Mouse (Mus musculus) MEL (cell line): Measurements from ENCODE around the gene Palld. TPM values are rescaled to one million over a fixed set of nuclear protein-coding genes. Genes with fewer than 3 reads are reported as not detected.

ENCODE experiments used
- DNase-seq: peaks from one replicate; pipeline ENCODE4 v3.0.0; 2011; ENCODE audit warnings: low read depth, low spot score
- H3K27ac ChIP-seq: 2 replicates; pipeline ENCODE4 v1.5.1; 2012; ENCODE audit warnings: low read depth, mild to moderate bottlenecking, control low read depth, low read length, moderate library complexity; ENCODE audit not compliant: control insufficient read depth
- H3K27me3 ChIP-seq, 2 experiments: fragments of 150-350 bp in 1 of 2; sonication (generic) in 1 of 2; 2 replicates each; pipeline ENCODE4 v1.6.1; 2012; ENCODE audit warnings: low read length in 2 of 2, mild to moderate bottlenecking in 2 of 2, improper control_type of control experiment in 1 of 2, moderate library complexity in 1 of 2; ENCODE audit not compliant: insufficient read depth in 2 of 2, control insufficient read depth in 1 of 2
- H3K36me3 ChIP-seq, 2 experiments: 2 replicates each; pipeline ENCODE4 v1.6.1; 2012 to 2014; ENCODE audit warnings: low read length in 2 of 2, improper control_type of control experiment in 1 of 2, inconsistent platforms in 1 of 2, mild to moderate bottlenecking in 1 of 2; ENCODE audit not compliant: insufficient read depth in 2 of 2, control insufficient read depth in 1 of 2
- H3K4me1 ChIP-seq, 2 experiments: fragments of 150-350 bp in 1 of 2; sonication (generic) in 1 of 2; 2 replicates each; pipeline ENCODE4 v1.6.1; 2012; ENCODE audit warnings: low read length in 2 of 2, improper control_type of control experiment in 1 of 2, mild to moderate bottlenecking in 1 of 2; ENCODE audit not compliant: insufficient read depth in 2 of 2, control insufficient read depth in 1 of 2
- H3K4me3 ChIP-seq, 2 experiments: fragments of 150-350 bp in 1 of 2; sonication (generic) in 1 of 2; 2 replicates each; pipeline ENCODE4 v1.5.1; 2012; ENCODE audit warnings: low read depth in 2 of 2, low read length in 2 of 2, mild to moderate bottlenecking in 2 of 2, moderate library complexity in 2 of 2, control low read depth in 1 of 2, improper control_type of control experiment in 1 of 2; ENCODE audit not compliant: control insufficient read depth in 1 of 2, insufficient read depth in 1 of 2
- H3K79me2 ChIP-seq: 2 replicates; pipeline ENCODE4 v1.6.1; 2012; ENCODE audit warnings: mild to moderate bottlenecking, low read length, moderate library complexity; ENCODE audit not compliant: control insufficient read depth, poor library complexity, insufficient read depth
- H3K9ac ChIP-seq: 2 replicates; pipeline ENCODE4 v1.6.1; 2012; ENCODE audit warnings: low read depth, mild to moderate bottlenecking, control low read depth, low read length, moderate library complexity; ENCODE audit not compliant: control insufficient read depth, poor library complexity, severe bottlenecking
- H3K9me3 ChIP-seq: fragments of 150-350 bp; sonication (generic); replicated peaks from 2 replicates; pipeline ENCODE4 v1.6.1; 2012; ENCODE audit warnings: mild to moderate bottlenecking, low read length, improper control_type of control experiment, moderate library complexity; ENCODE audit not compliant: insufficient read depth
- CHD1 ChIP-seq: IDR thresholded peaks from 2 replicates; pipeline ENCODE4 v1.6.1; 2012; ENCODE audit warnings: low read depth, mild to moderate bottlenecking, inconsistent platforms, low read length, improper control_type of control experiment
- CTCF ChIP-seq, 3 experiments: IDR thresholded peaks in 2 of 3; conservative IDR thresholded peaks in 1 of 3; 2 replicates each; pipeline ENCODE4 v1.5.1; 2011 to 2012; ENCODE audit warnings: low read length in 3 of 3, low read depth in 2 of 3, mild to moderate bottlenecking in 2 of 3, improper control_type of control experiment in 1 of 3, inconsistent platforms in 1 of 3, mixed read lengths in 1 of 3, moderate library complexity in 1 of 3; ENCODE audit not compliant: control insufficient read depth in 1 of 3, insufficient read depth in 1 of 3, poor library complexity in 1 of 3, severe bottlenecking in 1 of 3
- ELF1 ChIP-seq: IDR thresholded peaks from 2 replicates; pipeline ENCODE4 v1.6.1; 2014; ENCODE audit warnings: low read depth, mild to moderate bottlenecking, inconsistent platforms, low read length, improper control_type of control experiment, moderate library complexity
- EP300 ChIP-seq, 2 experiments: IDR thresholded peaks; 2 replicates each; pipeline ENCODE4 v1.6.1; 2011; ENCODE audit warnings: improper control_type of control experiment in 2 of 2, low read length in 2 of 2, low read depth in 1 of 2, mild to moderate bottlenecking in 1 of 2
- JUND ChIP-seq: IDR thresholded peaks from 2 replicates; pipeline ENCODE4 v1.6.1; 2011; ENCODE audit warnings: low read depth, mild to moderate bottlenecking, improper control_type of control experiment, low read length
- KAT2A ChIP-seq: conservative IDR thresholded peaks from 2 replicates; pipeline ENCODE4 v1.6.1; 2012; ENCODE audit warnings: low read depth, low read length, improper control_type of control experiment, inconsistent platforms
- MAX ChIP-seq: IDR thresholded peaks from 2 replicates; pipeline ENCODE4 v1.6.1; 2011; ENCODE audit warnings: low read length, improper control_type of control experiment
- MXI1 ChIP-seq: IDR thresholded peaks from 2 replicates; pipeline ENCODE4 v1.6.1; 2011; ENCODE audit warnings: mild to moderate bottlenecking, low read depth, low read length, improper control_type of control experiment
- NELFE ChIP-seq: IDR thresholded peaks from 2 replicates; pipeline ENCODE4 v1.6.1; 2011; ENCODE audit warnings: low read depth, low read length, improper control_type of control experiment
- POLR2A ChIP-seq, 2 experiments: IDR thresholded peaks; 2 replicates each; pipeline ENCODE4 v1.6.1; 2011 to 2012; ENCODE audit warnings: low read length in 2 of 2, mild to moderate bottlenecking in 2 of 2, control low read depth in 1 of 2, improper control_type of control experiment in 1 of 2, low read depth in 1 of 2, moderate library complexity in 1 of 2; ENCODE audit not compliant: control insufficient read depth in 1 of 2, insufficient read depth in 1 of 2, poor library complexity in 1 of 2
- POLR2AphosphoS5 ChIP-seq: IDR thresholded peaks from 2 replicates; pipeline ENCODE4 v1.6.1; 2012; ENCODE audit warnings: low read depth, borderline replicate concordance, mild to moderate bottlenecking, inconsistent platforms, low read length, moderate library complexity, mixed read lengths
- RAD21 ChIP-seq: IDR thresholded peaks from 2 replicates; pipeline ENCODE4 v1.6.1; 2011; ENCODE audit warnings: mild to moderate bottlenecking, low read depth, low read length, improper control_type of control experiment
- SMC3 ChIP-seq: IDR thresholded peaks from 2 replicates; pipeline ENCODE4 v1.6.1; 2011; ENCODE audit warnings: low read depth, low read length, improper control_type of control experiment
- UBTF ChIP-seq: IDR thresholded peaks from 2 replicates; pipeline ENCODE4 v1.6.1; 2012; ENCODE audit warnings: low read depth, mild to moderate bottlenecking, inconsistent platforms, low read length, improper control_type of control experiment, moderate library complexity, borderline replicate concordance; ENCODE audit not compliant: insufficient read depth
- USF1 ChIP-seq: IDR thresholded peaks from 2 replicates; pipeline ENCODE4 v1.6.1; 2014; ENCODE audit warnings: low read depth, mild to moderate bottlenecking, inconsistent platforms, low read length, improper control_type of control experiment, moderate library complexity
- USF2 ChIP-seq, 2 experiments: IDR thresholded peaks; 2 replicates each; pipeline ENCODE4 v1.6.1; 2011 to 2012; ENCODE audit warnings: improper control_type of control experiment in 2 of 2, low read length in 2 of 2, borderline replicate concordance in 1 of 2, inconsistent platforms in 1 of 2, low read depth in 1 of 2, mild to moderate bottlenecking in 1 of 2; ENCODE audit not compliant: insufficient read depth in 1 of 2
- ZC3H11A ChIP-seq: IDR thresholded peaks from 2 replicates; pipeline ENCODE4 v1.6.1; 2012; ENCODE audit warnings: low read depth, mild to moderate bottlenecking, inconsistent platforms, low read length, improper control_type of control experiment
- ZNF384 ChIP-seq: IDR thresholded peaks from 2 replicates; pipeline ENCODE4 v1.6.1; 2012; ENCODE audit warnings: low read depth, mild to moderate bottlenecking, inconsistent platforms, low read length, improper control_type of control experiment
- polyA plus RNA-seq, 2 experiments: library from polyadenylated mRNA; stranded (reverse) in 1 of 2; unstranded in 1 of 2; fragments of >175 nt in 1 of 2; fragments of >200 nt in 1 of 2; gene quantifications; 2 replicates each; pipeline versions ENCODE4 v1.2.1 to v1.2.4; 2012; ENCODE audit warnings: low replicate concordance in 2 of 2, low read depth in 1 of 2; ENCODE audit not compliant: insufficient read length in 2 of 2, insufficient read depth in 1 of 2, missing spikeins in 1 of 2
- total RNA-seq: library from RNA; depleted of rRNA; stranded (reverse); fragments of 300-350 nt; gene quantifications from 2 replicates; pipeline ENCODE4 v1.2.3, GENCODE M21; 2012

Palld gene
- total and polyA plus RNA-seq, 3 experiments = 0.23 to 1.9 TPM; not detected in 1

GRCm38 (mm10) chr8:61549585-61549984 is 352.9 kb downstream of the Palld start:
- H3K4me1 ChIP-seq = no peaks in the 10 kb centered on the region
- no peaks in the 10 kb centered on the region for H3K9me3 ChIP-seq
- H3K27me3 ChIP-seq = peaks cover 0 to 2% of the 10 kb centered on the region in 2 experiments; a peak in 1 of 4 replicates
- DNase-seq = no peak
- no peak overlapping the region for H3K27ac ChIP-seq
- TF ChIP-seq USF1 = no peak
- TF ChIP-seq NELFE = no peak
- no peak for TF ChIP-seq POLR2AphosphoS5
- no peak for TF ChIP-seq POLR2A (IDR thresholded peaks at IDR 0.05; ENCODE audit: control insufficient read depth in 1 of 2, insufficient read depth in 1 of 2, low read depth in 1 of 2, low read length in 2 of 2, poor library complexity in 1 of 2)
- H3K79me2 ChIP-seq = no peaks in the 10 kb centered on the region
- H3K36me3 ChIP-seq = no peaks in the 10 kb centered on the region
- H3K4me3 ChIP-seq = no peak overlapping the region
- no peak overlapping the region for H3K9ac ChIP-seq

GRCm38 (mm10) chr8:61539828-61540500 is 362.5 kb downstream of the Palld start:
- Histone ChIP-seq H3K9me3 (no peaks in the 10 kb centered on the region), H3K4me3 (no peak overlapping the region), H3K27me3 (peaks cover 0 to 4% of the 10 kb centered on the region in 2 experiments; a peak in 2 of 4 replicates), H3K9ac (no peak overlapping the region), H3K79me2 (no peaks in the 10 kb centered on the region), H3K36me3 (no peaks in the 10 kb centered on the region), H3K4me1 (no peaks in the 10 kb centered on the region), H3K27ac (no peak overlapping the region)
- TF ChIP-seq SMC3 (peak; percentile 97), JUND (peak; percentile 78; the same call in 1 of the 2 replicates), POLR2AphosphoS5 (no peak), ZNF384 (peak; percentile 47; the same call in 1 of the 2 replicates), RAD21 (peak; percentile 89), CTCF (IDR thresholded peaks at IDR 0.05 in 2 of 3, conservative IDR thresholded peaks at IDR 0.05 in 1 of 3; ENCODE audit: control insufficient read depth in 1 of 3, insufficient read depth in 1 of 3, low read depth in 2 of 3, low read length in 3 of 3, poor library complexity in 1 of 3, severe bottlenecking in 1 of 3) (peak in 2 of 3 experiments; percentile 99; a peak in 5 of 6 replicates), CHD1 (no peak), ZC3H11A (peak; percentile 75)
- peak; percentile 90 for DNase-seq

GRCm38 (mm10) chr8:61537471-61537870 is 365.0 kb downstream of the Palld start:
- Histone ChIP-seq H3K9me3 (no peaks in the 10 kb centered on the region), H3K79me2 (no peaks in the 10 kb centered on the region), H3K36me3 (0 out of 4 replicates have a peak, but pooled peaks cover 0 to 2% of the 10 kb centered on the region in 2 experiments), H3K4me3 (no peak overlapping the region), H3K9ac (no peak overlapping the region), H3K27me3 (no peaks in the 10 kb centered on the region; a peak in 1 of 4 replicates), H3K4me1 (peaks cover 0 to 3% of the 10 kb centered on the region in 2 experiments; a peak in 1 of 4 replicates), H3K27ac (no peak overlapping the region)
- DNase-seq = no peak
- TF ChIP-seq KAT2A = no peak
- TF ChIP-seq USF1 = no peak
- TF ChIP-seq ZNF384 = no peak
- no peak for TF ChIP-seq MXI1
- TF ChIP-seq SMC3 = no peak
- no peak for TF ChIP-seq POLR2A (IDR thresholded peaks at IDR 0.05; ENCODE audit: control insufficient read depth in 1 of 2, insufficient read depth in 1 of 2, low read depth in 1 of 2, low read length in 2 of 2, poor library complexity in 1 of 2)
- no peak for TF ChIP-seq EP300 (IDR thresholded peaks at IDR 0.05; ENCODE audit: low read depth in 1 of 2, low read length in 2 of 2)
- no peak for TF ChIP-seq UBTF
- TF ChIP-seq USF2 (IDR thresholded peaks at IDR 0.05; ENCODE audit: borderline replicate concordance in 1 of 2, insufficient read depth in 1 of 2, low read depth in 1 of 2, low read length in 2 of 2) = no peak
- TF ChIP-seq MAX = no peak
- no peak for TF ChIP-seq JUND
- TF ChIP-seq ELF1 = no peak
- no peak for TF ChIP-seq ZC3H11A
